Mouse (Mus musculus): ENCODE results near the gene Cldn4.

DNA sequence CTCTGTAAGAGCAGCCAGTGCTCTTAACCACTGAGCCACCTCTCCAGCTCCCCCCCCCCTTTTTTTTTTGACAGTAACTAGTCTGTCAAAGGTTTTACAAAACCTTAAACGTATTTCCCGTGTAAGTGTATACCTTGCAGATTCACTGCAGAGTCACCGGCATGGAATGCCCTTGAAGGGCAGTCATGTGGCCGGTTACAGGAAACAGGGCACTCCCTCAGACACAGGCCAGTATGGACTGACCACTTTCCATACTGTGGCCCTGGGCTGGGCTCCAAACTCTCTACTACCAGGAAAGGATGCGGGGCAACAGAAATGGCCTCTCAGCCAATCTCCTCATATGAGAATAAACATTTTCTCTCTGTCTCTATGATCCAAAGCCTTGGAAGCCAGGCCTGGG, 8.8 kb upstream of the Cldn4 start:
- TF ChIP-seq GATA1 (IDR thresholded peaks at IDR 0.05; ENCODE audit: low read length) (no peak), TAL1 (IDR thresholded peaks at IDR 0.05; ENCODE audit: low read length) (no peak)

Data from erythroblast, embryonic 14.5 days (primary cell).